Mouse (Mus musculus): Measurements from ENCODE around the gene Tsr3.

The Tsr3 gene

GRCm38 (mm10) chr17:25290411-25290810 lies 50.4 kb downstream of the Tsr3 start:
- in situ Hi-C loops (cut with MboI; ENCODE audit: low sequenced_read_pairs) = no loop called here
